Mouse (Mus musculus) heart, embryonic 16.5 days (tissue): Measurements from ENCODE around the gene Psmd9. TPM values are rescaled to one million over a fixed set of nuclear protein-coding genes. Genes with fewer than 3 reads are reported as not detected.

Experiments
- ATAC-seq: fragments of 200-750 bp; cut with Nextera tagmentation; replicated peaks from 2 replicates; pipeline ENCODE4 v1.8.0; 2017; ENCODE audit warnings: moderate number of reproducible peaks; ENCODE audit not compliant: insufficient read depth, low FRiP score; ENCODE audit errors: extremely low read depth
- H3K27ac ChIP-seq: fragments of 300-500 bp; sonication (generic); 2 replicates; pipeline ENCODE4 v1.5.1; 2014; ENCODE audit warnings: mild to moderate bottlenecking, low read length, control low read depth, moderate library complexity
- H3K27me3 ChIP-seq: fragments of 300-500 bp; sonication (generic); 2 replicates; pipeline ENCODE4 v1.6.1; 2014; ENCODE audit warnings: low read length, mixed read lengths; ENCODE audit not compliant: control insufficient read depth, insufficient read depth
- H3K36me3 ChIP-seq: fragments of 300-500 bp; sonication (generic); 2 replicates; pipeline ENCODE4 v1.6.1; 2014; ENCODE audit not compliant: control insufficient read depth, insufficient read depth
- H3K4me1 ChIP-seq: fragments of 300-500 bp; sonication (generic); 2 replicates; pipeline ENCODE4 v1.6.1; 2014; ENCODE audit warnings: low read length, mixed read lengths; ENCODE audit not compliant: control insufficient read depth, insufficient read depth
- H3K4me2 ChIP-seq: fragments of 300-500 bp; sonication (generic); 2 replicates; pipeline ENCODE4 v1.6.1; 2014; ENCODE audit warnings: low read depth, mild to moderate bottlenecking, control low read depth, low read length
- H3K4me3 ChIP-seq: fragments of 300-500 bp; sonication (generic); 2 replicates; pipeline ENCODE4 v1.5.1; 2014; ENCODE audit warnings: mild to moderate bottlenecking, control low read depth, low read length
- H3K9ac ChIP-seq: fragments of 300-500 bp; sonication (generic); 2 replicates; pipeline ENCODE4 v1.6.1; 2014; ENCODE audit warnings: low read length, control low read depth
- H3K9me3 ChIP-seq: fragments of 300-500 bp; sonication (generic); replicated peaks from 2 replicates; pipeline ENCODE4 v1.6.1; 2016; ENCODE audit warnings: low read length; ENCODE audit not compliant: control insufficient read depth
- WGBS: fragments of 180-500 bp; shearing (Covaris S2); extraction: QIAGEN DNeasy Blood & Tissue Kit; methylation state at CpG from one replicate; pipeline ENCODE4 v1.1.7; 2014; 5-methylcytosine and 5-hydroxymethylcytosine counted together
- polyA plus RNA-seq: library from polyadenylated mRNA; unstranded; fragments of >200 nt; fragmentation: Nextera tagmentation; extraction: Ambion mirVana; gene quantifications from 2 replicates; pipeline ENCODE4 v1.2.1, GENCODE M21; 2015

Gene Psmd9
- polyA plus RNA-seq, 1 experiment from 2014 or later, result 60.0 TPM

DNA sequence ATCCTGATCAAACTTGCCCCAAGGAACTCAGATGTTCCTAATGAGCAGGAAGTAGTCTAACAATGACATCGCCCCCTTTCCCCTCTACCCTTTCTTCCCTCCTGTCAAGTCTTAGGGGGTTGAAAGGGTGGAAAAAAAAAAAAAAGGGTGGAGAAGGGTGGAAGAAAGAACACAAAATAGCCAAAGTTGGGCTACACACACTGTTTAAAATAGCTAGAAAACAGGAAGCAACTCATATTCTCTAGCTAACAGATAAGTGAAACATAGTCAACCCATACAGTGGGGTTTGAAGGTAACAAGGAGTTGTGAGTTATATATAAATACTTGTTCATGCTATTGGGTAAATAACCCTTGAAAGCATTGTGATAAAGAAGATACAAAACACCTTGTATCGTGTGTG lies 63.0 kb downstream of the Psmd9 start:
- Histone ChIP-seq H3K4me1 (peaks cover 12% of the 10 kb centered on the region), H3K4me3 (no peak overlapping the region), H3K36me3 (no peaks in the 10 kb centered on the region), H3K27me3 (no peaks in the 10 kb centered on the region), H3K4me2 (no peak overlapping the region), H3K9ac (no peak overlapping the region), H3K27ac (no peak overlapping the region), H3K9me3 (no peaks in the 10 kb centered on the region)
- ATAC-seq, result no peak
- 79% methylated on average over 2 of the region's 2 CpGs for WGBS

DNA sequence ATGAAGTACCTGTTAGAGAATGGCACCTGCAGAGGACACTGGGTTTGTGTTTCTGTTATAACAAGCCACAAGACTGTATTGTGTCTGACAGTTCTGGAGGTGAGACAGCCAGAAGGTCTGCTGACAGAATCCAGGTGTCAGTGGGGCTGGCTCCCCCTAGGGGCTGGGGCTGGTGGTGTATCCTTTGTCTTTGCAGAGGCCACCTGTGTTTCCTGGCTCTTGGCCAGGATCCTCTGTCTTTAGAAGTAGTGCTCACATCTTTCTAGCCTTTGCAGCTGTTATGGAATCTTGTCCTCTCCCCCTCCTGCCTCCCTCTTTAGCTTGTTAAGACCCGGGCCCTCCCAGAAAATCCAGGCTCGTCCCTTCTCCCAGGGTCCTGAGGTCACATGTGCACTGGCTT lies 66.5 kb downstream of the Psmd9 start:
- Histone ChIP-seq H3K4me3 (no peak overlapping the region), H3K9ac (no peak overlapping the region), H3K27me3 (no peaks in the 10 kb centered on the region), H3K4me2 (no peak overlapping the region), H3K9me3 (no peaks in the 10 kb centered on the region), H3K4me1 (0 out of 2 replicates have a peak, but pooled peaks cover 5% of the 10 kb centered on the region), H3K27ac (no peak overlapping the region), H3K36me3 (no peaks in the 10 kb centered on the region; the same call in 1 of the 2 replicates)
- 22% methylated on average over 2 of the region's 2 CpGs for WGBS
- ATAC-seq, result 0 out of 2 replicates have a peak, but pooled peaks have one; percentile 52

DNA sequence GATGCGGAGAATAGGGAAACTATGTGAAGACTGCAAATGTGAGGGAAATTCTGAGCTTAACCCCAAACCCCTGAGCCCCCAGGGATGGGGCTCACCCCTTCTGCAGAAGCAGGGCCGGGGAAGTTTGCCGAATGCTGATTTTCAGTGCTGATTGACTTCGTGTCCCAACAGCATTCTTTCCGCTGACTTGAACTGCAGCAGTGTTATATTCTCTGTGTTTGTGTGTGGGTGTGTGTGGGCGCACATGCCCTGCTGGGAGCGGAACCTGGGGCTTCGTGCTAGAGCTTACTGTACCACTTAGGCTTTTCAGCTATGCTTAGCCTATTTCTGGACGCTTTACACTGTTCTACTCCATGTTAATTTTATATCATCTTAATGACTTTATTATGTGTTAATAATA lies 67.2 kb downstream of the Psmd9 start:
- Histone ChIP-seq H3K4me3 (no peak overlapping the region), H3K9me3 (no peaks in the 10 kb centered on the region), H3K4me1 (0 out of 2 replicates have a peak, but pooled peaks cover 5% of the 10 kb centered on the region), H3K27me3 (no peaks in the 10 kb centered on the region), H3K4me2 (no peak overlapping the region), H3K27ac (no peak overlapping the region), H3K9ac (no peak overlapping the region), H3K36me3 (peaks cover 5% of the 10 kb centered on the region; the same call in 1 of the 2 replicates)
- WGBS, result 86% methylated on average over 9 of the region's 9 CpGs
- ATAC-seq, result no peak

DNA sequence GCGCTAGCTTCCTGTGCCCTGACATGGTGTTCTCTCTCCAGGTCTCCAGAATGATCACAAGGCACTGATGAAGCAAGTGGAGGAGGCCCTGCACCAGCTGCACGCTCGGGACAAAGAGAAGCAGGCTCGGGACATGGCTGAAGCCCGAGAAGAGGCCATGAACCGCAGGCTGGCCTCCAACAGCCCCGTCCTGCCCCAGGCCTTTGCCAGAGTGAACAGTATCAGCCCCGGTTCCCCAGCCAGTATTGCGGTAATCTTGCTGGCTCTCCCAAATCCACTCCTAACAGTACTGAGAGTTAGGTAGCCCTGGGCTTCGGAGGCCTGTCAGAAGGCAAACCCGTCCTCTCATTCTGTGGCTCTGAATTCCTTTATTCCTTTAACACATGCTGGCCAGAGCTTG lies 70.3 kb downstream of the Psmd9 start:
- no peak overlapping the region for H3K27ac ChIP-seq
- H3K4me3 ChIP-seq, result no peak overlapping the region
- no peaks in the 10 kb centered on the region for H3K27me3 ChIP-seq
- no peak overlapping the region for H3K9ac ChIP-seq
- H3K4me2 ChIP-seq, result no peak overlapping the region
- ATAC-seq, result no peak
- 0 out of 2 replicates have a peak, but pooled peaks cover 5% of the 10 kb centered on the region for H3K4me1 ChIP-seq
- no peaks in the 10 kb centered on the region for H3K9me3 ChIP-seq
- WGBS, result 87% methylated on average over 11 of the region's 11 CpGs
- H3K36me3 ChIP-seq, result peaks cover 21% of the 10 kb centered on the region

DNA sequence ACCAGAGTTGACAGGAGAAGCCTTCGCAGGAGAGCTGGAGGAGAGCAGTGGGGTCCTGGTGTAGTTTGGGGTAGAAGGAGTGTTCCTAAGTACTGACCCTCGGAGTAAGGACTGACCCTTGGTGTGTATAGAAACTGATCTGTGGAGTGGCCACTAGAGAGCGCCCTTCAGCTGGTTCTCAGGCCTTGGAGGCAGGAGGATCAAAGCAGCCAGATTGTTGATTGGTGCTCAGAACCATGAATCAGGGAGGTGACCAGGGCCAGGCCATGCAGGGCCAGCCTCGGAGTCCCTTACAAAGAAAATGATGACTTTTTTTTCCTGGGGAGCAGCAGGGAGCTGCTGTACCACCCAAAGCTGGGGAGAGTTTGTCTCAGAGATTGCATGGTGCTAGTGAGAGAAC lies 76.3 kb downstream of the Psmd9 start:
- no peak overlapping the region for H3K4me2 ChIP-seq
- no peaks in the 10 kb centered on the region for H3K4me1 ChIP-seq
- no peak overlapping the region for H3K4me3 ChIP-seq
- no peak for ATAC-seq
- no peak overlapping the region for H3K9ac ChIP-seq
- peaks cover 21% of the 10 kb centered on the region for H3K36me3 ChIP-seq
- WGBS, result 32% methylated on average over 4 of the region's 4 CpGs
- H3K27ac ChIP-seq, result no peak overlapping the region
- no peaks in the 10 kb centered on the region for H3K27me3 ChIP-seq
- no peaks in the 10 kb centered on the region for H3K9me3 ChIP-seq

DNA sequence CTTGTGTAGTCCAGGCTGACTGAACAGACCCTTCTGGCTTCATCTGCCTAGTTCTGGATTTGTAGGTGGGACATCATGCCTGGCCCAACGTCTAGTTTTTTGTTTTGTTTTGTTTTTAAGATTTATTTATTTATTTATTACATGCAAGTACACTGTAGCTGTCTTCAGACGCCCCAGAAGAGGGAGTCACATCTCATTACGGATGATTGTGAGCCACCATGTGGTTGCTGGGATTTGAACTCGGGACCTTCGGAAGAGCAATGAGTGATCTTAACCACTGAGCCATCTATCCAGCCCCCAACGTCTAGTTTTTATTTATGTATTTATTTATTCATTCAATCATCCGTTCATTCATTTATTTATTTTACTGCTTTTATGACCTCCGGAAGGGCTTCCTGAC lies 82.2 kb downstream of the Psmd9 start:
- Histone ChIP-seq H3K4me3 (no peak overlapping the region), H3K9me3 (no peaks in the 10 kb centered on the region), H3K9ac (no peak overlapping the region), H3K36me3 (no peaks in the 10 kb centered on the region), H3K27ac (no peak overlapping the region), H3K4me2 (peak overlapping the region; percentile 49), H3K27me3 (0 out of 2 replicates have a peak, but pooled peaks cover 3% of the 10 kb centered on the region), H3K4me1 (no peaks in the 10 kb centered on the region)
- 62% methylated on average over 8 of the region's 8 CpGs for WGBS
- no peak for ATAC-seq

DNA sequence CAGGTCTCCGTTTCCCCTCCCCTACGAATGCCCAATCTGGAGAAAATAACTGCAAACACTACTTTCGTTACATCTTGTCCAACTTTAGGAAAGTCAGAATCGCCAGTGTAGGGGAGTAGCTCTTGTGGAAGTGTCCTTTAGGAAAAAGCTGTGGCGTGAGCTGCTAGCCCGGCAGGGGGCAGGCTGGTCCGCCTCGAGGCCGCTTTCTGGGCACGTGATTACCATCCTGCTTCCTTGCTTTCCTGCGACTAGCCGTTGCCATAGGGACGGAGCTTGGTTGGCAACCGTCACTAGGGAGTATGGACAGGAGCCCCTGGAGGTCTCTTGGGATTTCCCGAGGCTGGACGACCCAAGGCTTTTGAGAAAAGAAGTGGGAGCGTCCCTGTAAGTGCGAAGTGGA lies 82.6 kb downstream of the Psmd9 start, which contains the start of gene Wdr66:
Wdr66 (plus strand) TSS at position 269 of the 400 bp plus-strand sequence.
- WGBS, result 3% methylated on average over 18 of the region's 18 CpGs
- peak; percentile 73 for ATAC-seq
- Histone ChIP-seq H3K4me1 (no peaks in the 10 kb centered on the region), H3K9ac (no peak within 1 kb of the TSS), H3K4me2 (peak within 1 kb of the TSS; percentile 49), H3K36me3 (no peaks in the 10 kb centered on the region), H3K27ac (no peak within 1 kb of the TSS), H3K27me3 (0 out of 2 replicates have a peak, but pooled peaks cover 3% of the 10 kb centered on the region), H3K4me3 (peak within 1 kb of the TSS; percentile 25; the same call in 1 of the 2 replicates), H3K9me3 (no peaks in the 10 kb centered on the region)

DNA sequence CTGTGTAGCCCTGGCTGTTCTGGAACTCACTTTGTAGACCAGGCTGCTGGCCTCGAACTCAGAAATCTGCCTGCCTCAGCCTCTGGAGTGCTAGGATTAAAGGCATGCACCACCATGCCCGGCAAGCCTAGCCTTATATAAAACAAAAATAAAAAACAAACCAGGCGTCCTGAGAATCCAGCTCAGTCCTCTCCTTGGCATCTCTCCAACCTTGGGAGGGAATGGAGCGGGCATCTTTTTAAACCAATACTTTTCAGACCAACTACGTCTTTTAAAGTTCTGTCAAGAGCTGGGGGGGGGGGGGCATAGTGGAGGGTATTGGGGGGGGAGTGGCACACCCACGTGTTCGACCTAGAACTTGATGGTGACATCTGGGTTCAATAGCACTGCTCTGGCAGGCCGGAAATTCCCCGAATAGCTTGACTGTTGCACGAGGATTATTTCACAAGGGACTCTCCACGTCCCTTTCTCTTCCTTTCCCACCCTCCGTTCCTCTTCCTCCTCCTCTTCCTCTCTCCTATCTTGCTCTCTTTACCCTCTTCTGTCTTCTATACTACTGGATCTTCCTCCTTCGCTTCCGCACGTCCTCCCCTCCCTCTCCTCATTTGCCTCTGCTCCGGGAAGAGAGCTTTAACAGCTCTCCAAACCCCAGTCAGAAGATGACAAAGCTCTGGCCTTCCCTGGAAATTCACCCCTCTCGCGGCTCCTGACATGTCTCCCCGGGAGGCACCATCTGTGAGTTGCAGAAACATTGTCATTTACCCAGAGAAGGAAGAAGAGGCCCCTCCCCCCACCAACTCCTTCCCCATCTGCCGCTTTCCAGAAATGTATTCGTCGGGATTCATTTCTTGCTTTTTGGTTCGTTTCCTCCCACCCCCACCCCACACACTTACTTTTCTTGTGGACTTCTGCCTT lies 87.9 kb downstream of the Psmd9 start:
- ATAC-seq, result no peak

DNA sequence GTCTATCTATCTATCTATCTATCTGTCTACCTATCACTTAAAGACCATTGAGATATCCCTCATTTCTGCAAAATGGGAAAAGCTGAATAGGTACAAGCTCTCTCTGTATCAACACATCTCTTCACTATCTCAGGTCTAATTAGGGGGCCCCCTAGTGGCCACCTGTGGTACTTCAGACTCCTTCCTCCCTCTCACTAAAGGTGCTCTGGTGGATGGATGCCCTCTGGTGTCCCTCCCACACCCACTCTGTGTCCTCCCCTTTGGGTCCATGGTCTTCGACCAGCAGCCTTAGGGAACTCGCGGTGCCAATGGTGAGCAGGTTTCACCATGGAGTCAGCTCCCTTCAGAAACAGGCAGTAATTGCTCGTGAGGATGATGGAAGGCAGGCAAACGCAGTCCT lies 89.8 kb downstream of the Psmd9 start:
- 52% methylated on average over 5 of the region's 5 CpGs for WGBS
- Histone ChIP-seq H3K4me3 (no peak overlapping the region), H3K9me3 (no peaks in the 10 kb centered on the region), H3K4me2 (no peak overlapping the region), H3K27ac (no peak overlapping the region), H3K36me3 (no peaks in the 10 kb centered on the region), H3K27me3 (0 out of 2 replicates have a peak, but pooled peaks cover 3% of the 10 kb centered on the region), H3K4me1 (peaks cover 3% of the 10 kb centered on the region; the same call in 1 of the 2 replicates), H3K9ac (no peak overlapping the region)
- no peak for ATAC-seq

More for the DNA sequence above, 87.9 kb downstream of the Psmd9 start:
- Histone ChIP-seq H3K4me3 (peak overlapping the region; percentile 30), H3K27ac (peak overlapping the region; percentile 35; the same call in 1 of the 2 replicates), H3K36me3 (no peaks in the 10 kb centered on the region), H3K9ac (peak overlapping the region; percentile 46; the same call in 1 of the 2 replicates), H3K27me3 (0 out of 2 replicates have a peak, but pooled peaks cover 3% of the 10 kb centered on the region), H3K4me2 (peak overlapping the region; percentile 58), H3K9me3 (no peaks in the 10 kb centered on the region), H3K4me1 (peaks cover 3% of the 10 kb centered on the region; the same call in 1 of the 2 replicates)
- WGBS, result 22% methylated on average over 23 of the region's 23 CpGs
